Mouse (Mus musculus) midbrain, embryonic 12.5 days (tissue): ENCODE results near the gene Pik3ap1. TPM values are rescaled to one million over a fixed set of nuclear protein-coding genes. Genes with fewer than 3 reads are reported as not detected.

Experiments
- ATAC-seq: fragments of 200-750 bp; cut with Nextera tagmentation; 2 replicates; pipeline ENCODE4 v1.8.0; 2017; ENCODE audit warnings: low read depth, moderate TSS enrichment, moderate library complexity; ENCODE audit not compliant: low FRiP score
- H3K27ac ChIP-seq: fragments of 300-500 bp; sonication (generic); replicated peaks from 2 replicates; pipeline ENCODE4 v1.5.1; 2016; ENCODE audit warnings: mild to moderate bottlenecking
- H3K27me3 ChIP-seq: fragments of 300-500 bp; sonication (generic); 2 replicates; pipeline ENCODE4 v1.6.1; 2016; ENCODE audit warnings: mild to moderate bottlenecking
- H3K36me3 ChIP-seq: fragments of 300-500 bp; sonication (generic); 2 replicates; pipeline ENCODE4 v1.6.1; 2016
- H3K4me1 ChIP-seq: fragments of 300-500 bp; sonication (generic); 2 replicates; pipeline ENCODE4 v1.6.1; 2016
- H3K4me2 ChIP-seq: fragments of 300-500 bp; sonication (generic); replicated peaks from 2 replicates; pipeline ENCODE4 v1.6.1; 2016; ENCODE audit warnings: mild to moderate bottlenecking, moderate library complexity
- H3K4me3 ChIP-seq: fragments of 300-500 bp; sonication (generic); 2 replicates; pipeline ENCODE4 v1.5.1; 2016; ENCODE audit warnings: mild to moderate bottlenecking
- H3K9ac ChIP-seq: fragments of 300-500 bp; sonication (generic); replicated peaks from 2 replicates; pipeline ENCODE4 v1.6.1; 2016; ENCODE audit warnings: mild to moderate bottlenecking, moderate library complexity
- H3K9me3 ChIP-seq: fragments of 300-500 bp; sonication (generic); 2 replicates; pipeline ENCODE4 v1.6.1; 2016; ENCODE audit warnings: mild to moderate bottlenecking
- WGBS: fragments of 180-500 bp; shearing (Covaris S2); methylation state at CpG from one replicate; pipeline ENCODE4 v1.1.7; 2016; 5-methylcytosine and 5-hydroxymethylcytosine counted together
- polyA plus RNA-seq: library from polyadenylated mRNA; unstranded; fragments of >200 nt; fragmentation: Nextera tagmentation; extraction: Ambion mirVana; gene quantifications from 2 replicates; pipeline ENCODE4 v1.2.1, GENCODE M21; 2016

The Pik3ap1 gene
- polyA plus RNA-seq, 1 experiment from 2014 or later, result 5.6 TPM

DNA sequence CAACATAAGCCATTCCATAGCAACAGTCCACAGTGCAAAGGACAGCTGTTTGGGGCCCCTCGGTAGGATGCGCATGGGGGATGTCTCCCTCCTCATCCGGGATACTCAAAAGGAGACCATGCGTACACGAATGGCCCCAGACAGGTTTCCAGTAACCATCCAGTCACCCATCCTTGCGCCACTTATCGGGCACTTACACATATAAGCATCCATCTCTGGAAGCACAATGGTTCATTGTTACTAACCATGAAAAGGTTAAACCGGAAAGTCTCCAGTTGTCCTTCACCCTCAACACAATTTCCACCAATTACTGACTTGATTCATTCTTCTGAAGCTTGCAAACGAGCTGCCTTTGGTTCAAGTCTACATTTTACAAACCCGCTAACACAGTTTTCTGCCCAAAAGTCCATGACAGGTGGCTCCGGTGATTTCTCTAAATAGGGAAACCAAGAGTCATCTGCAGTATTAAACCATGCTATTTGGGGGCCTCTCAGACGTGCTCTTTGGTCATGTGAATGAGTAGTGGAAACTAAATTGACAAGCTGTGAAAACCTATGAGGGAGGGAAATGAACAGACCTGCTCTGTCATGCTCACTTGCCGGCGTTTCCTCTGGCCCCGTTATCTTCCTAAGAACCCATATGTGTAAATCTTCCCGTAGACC, 18.6 kb downstream of the Pik3ap1 start:
- ATAC-seq, result no peak
- H3K4me2 ChIP-seq, result no peak overlapping the region
- H3K4me1 ChIP-seq, result no peaks in the 10 kb centered on the region
- 91% methylated on average over 16 of the region's 16 CpGs for WGBS
- no peaks in the 10 kb centered on the region for H3K27me3 ChIP-seq
- H3K9ac ChIP-seq, result no peak overlapping the region
- H3K9me3 ChIP-seq, result no peaks in the 10 kb centered on the region
- H3K4me3 ChIP-seq, result no peak overlapping the region
- H3K36me3 ChIP-seq, result no peaks in the 10 kb centered on the region
- no peak overlapping the region for H3K27ac ChIP-seq

DNA sequence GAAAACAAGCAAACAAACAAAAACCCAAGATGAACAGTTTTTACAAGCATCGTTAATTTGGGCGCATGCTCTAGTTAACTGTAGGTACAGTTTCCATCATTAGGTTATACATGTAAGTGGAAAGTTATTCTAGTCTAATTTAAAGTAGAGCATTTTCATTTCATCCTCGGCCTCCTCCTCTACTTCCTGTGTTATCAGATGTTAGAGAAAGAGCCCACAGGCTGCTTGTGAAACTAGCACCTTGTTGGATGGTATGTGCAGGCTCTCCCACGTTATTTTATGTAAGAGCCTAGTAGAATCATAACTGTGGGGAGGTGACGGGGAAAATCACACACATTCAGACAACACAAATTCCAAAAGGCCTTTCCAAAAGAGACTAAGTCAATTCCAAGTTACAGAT, 19.3 kb downstream of the Pik3ap1 start:
- Histone ChIP-seq H3K9me3 (no peaks in the 10 kb centered on the region), H3K27ac (no peak overlapping the region), H3K4me2 (no peak overlapping the region), H3K4me3 (no peak overlapping the region), H3K4me1 (no peaks in the 10 kb centered on the region), H3K27me3 (no peaks in the 10 kb centered on the region), H3K36me3 (no peaks in the 10 kb centered on the region), H3K9ac (no peak overlapping the region)
- WGBS, result 87% methylated on average over 5 of the region's 5 CpGs
- ATAC-seq, result no peak

DNA sequence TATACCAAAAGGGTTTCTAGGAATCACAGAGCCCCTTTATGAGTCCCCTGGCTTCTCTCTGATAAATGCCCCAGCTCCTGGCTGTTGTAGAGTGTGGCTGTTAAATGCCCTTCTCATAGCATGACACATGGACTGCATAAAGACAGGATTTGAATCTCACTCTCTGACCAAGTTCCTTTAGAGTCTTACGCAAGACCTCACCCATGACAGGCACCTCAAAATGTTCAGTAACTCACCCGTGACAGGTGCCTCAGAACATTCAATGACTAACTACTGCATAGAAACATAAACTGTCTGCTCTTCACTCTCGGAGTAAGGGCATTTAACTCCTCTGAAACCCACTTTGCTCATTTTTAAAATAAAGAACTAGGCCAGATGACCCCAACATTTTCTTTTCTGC, 20.4 kb downstream of the Pik3ap1 start:
- ATAC-seq, result no peak
- H3K4me2 ChIP-seq, result no peak overlapping the region
- H3K36me3 ChIP-seq, result no peaks in the 10 kb centered on the region
- H3K4me3 ChIP-seq, result no peak overlapping the region
- H3K4me1 ChIP-seq, result no peaks in the 10 kb centered on the region
- H3K9ac ChIP-seq, result no peak overlapping the region
- H3K27me3 ChIP-seq, result no peaks in the 10 kb centered on the region
- WGBS, result 91% methylated on average over 3 of the region's 3 CpGs
- H3K9me3 ChIP-seq, result no peaks in the 10 kb centered on the region
- no peak overlapping the region for H3K27ac ChIP-seq

DNA sequence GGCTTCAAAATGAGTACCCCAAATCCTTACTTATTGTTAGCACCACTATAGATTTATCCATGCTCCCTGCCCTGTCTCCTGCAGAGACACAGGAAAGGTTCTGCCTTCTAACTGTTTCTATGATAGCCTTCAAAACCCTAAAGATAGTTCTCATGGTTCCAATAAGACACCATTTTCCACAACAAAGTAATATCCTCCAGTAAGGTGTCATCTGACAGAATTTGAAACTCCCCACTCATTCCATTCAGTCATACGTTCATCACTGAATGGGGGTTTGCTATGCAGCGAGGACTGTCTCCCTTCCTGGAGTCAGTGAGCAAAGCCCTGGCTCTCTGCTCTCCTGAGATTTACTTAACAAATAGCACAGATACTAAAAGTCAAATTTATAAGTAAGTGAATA, 21.9 kb downstream of the Pik3ap1 start:
- no peaks in the 10 kb centered on the region for H3K9me3 ChIP-seq
- WGBS, result 84% methylated on average over 2 of the region's 2 CpGs
- no peaks in the 10 kb centered on the region for H3K27me3 ChIP-seq
- H3K36me3 ChIP-seq, result no peaks in the 10 kb centered on the region
- H3K4me2 ChIP-seq, result no peak overlapping the region
- no peak overlapping the region for H3K4me3 ChIP-seq
- no peak overlapping the region for H3K9ac ChIP-seq
- no peak overlapping the region for H3K27ac ChIP-seq
- no peaks in the 10 kb centered on the region for H3K4me1 ChIP-seq
- no peak for ATAC-seq

DNA sequence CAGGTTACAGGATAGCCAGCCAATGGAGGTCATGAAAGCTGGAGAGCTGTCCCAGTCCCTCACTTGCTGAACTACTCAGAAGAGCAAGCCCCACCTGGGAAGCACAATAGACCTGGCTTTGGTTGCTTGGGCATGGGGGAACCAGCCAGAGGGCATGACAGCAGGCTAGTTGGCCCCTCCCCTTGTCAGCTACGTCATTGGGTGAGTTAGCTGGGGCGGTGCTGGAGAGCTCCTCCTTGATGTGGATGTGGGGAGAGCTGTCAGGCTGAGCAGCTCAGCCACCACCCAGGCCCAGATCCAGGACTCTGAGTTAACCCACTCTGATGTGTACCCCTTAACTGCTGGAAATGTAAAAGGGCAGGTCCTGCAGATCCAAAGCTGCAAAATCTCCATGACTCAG, 24.4 kb downstream of the Pik3ap1 start:
- Histone ChIP-seq H3K4me3 (no peak overlapping the region), H3K27ac (no peak overlapping the region), H3K4me1 (no peaks in the 10 kb centered on the region), H3K27me3 (no peaks in the 10 kb centered on the region), H3K9me3 (no peaks in the 10 kb centered on the region), H3K9ac (no peak overlapping the region), H3K36me3 (no peaks in the 10 kb centered on the region), H3K4me2 (no peak overlapping the region)
- WGBS, result 3% methylated on average over 2 of the region's 2 CpGs
- no peak for ATAC-seq

DNA sequence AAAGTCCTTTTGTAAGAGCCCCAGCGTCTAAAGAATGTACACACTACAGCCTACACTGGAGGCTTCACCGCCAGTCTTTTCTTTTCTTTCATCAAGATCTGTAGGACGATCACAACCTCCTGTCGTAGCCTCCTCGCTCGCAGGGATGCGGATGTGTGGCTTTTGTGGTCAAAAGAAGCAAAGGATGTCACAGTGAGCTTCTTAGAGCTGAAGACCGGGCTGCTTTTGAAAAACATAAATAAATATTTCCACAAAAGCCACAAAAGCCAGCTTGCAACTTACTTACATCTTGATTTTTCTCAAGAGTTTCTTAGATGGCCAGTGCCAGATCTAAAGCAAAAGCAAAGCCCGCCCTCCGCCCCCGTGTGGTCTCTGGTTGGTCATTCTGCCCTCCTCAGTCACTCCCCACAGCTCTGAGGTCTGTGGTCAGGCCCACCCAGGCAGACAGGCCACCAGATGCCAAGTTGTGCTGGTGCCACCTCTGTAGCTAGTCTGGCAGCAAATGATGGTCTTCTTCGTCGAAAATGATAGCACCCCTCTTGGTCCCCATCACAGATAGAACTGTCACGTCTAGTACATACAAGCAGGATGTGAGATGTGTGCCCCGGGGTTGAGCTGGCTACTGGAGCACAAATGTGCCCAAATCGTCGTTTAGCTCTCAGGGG, 30.5 kb downstream of the Pik3ap1 start:
- Histone ChIP-seq H3K9me3 (no peaks in the 10 kb centered on the region), H3K4me1 (no peaks in the 10 kb centered on the region), H3K4me3 (no peak overlapping the region), H3K36me3 (no peaks in the 10 kb centered on the region), H3K4me2 (no peak overlapping the region), H3K27me3 (no peaks in the 10 kb centered on the region), H3K9ac (no peak overlapping the region), H3K27ac (no peak overlapping the region)
- no peak for ATAC-seq
- 83% methylated on average over 17 of the region's 17 CpGs for WGBS

DNA sequence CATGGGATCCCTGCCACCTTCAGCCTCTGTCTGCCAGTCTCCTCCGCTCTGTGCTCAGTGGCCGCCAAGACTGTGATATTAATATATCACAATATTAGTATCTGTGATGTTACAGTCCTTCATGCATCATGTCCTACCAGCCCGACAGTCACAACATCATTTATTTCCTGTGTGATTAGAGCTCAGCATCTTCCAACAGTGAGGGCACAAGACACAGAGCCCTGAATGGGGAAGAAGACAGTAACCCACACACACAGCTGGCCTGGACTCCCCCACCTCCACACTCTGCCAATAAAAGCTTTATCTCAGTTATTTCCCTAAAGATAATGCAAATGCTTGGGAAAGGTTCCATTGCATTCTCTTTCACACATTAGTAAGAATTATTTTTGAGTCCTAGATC, 35.3 kb downstream of the Pik3ap1 start:
- no peak overlapping the region for H3K9ac ChIP-seq
- H3K27ac ChIP-seq, result no peak overlapping the region
- peaks cover 15% of the 10 kb centered on the region; the same call in 1 of the 2 replicates for H3K4me1 ChIP-seq
- 89% methylated on average over 3 of the region's 3 CpGs for WGBS
- H3K4me3 ChIP-seq, result no peak overlapping the region
- H3K4me2 ChIP-seq, result no peak overlapping the region
- no peaks in the 10 kb centered on the region for H3K36me3 ChIP-seq
- no peaks in the 10 kb centered on the region for H3K9me3 ChIP-seq
- no peaks in the 10 kb centered on the region for H3K27me3 ChIP-seq
- ATAC-seq, result no peak

DNA sequence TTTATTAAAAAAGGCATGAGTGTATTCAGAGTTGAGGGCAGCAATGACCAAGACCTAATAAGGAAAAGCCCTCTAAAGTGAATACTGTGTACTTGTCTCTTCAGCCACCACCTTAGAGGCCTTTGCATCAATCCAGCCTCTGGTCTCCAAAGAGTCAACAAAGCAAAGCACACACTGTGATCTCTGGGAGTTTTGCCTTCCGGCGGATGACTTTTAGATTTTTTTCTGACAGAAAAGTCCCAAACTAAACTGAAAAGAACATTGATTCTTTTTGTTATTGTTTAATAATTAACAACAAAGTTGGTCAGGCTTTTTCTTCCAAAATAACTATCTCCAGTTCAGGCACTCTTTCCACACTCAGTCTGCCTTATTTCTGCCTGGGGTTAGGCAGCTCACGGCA, 36.7 kb downstream of the Pik3ap1 start:
- Histone ChIP-seq H3K36me3 (no peaks in the 10 kb centered on the region), H3K9me3 (no peaks in the 10 kb centered on the region), H3K9ac (no peak overlapping the region), H3K27me3 (peaks cover 1% of the 10 kb centered on the region; the same call in 1 of the 2 replicates), H3K27ac (no peak overlapping the region), H3K4me1 (peaks cover 15% of the 10 kb centered on the region; the same call in 1 of the 2 replicates), H3K4me2 (no peak overlapping the region), H3K4me3 (no peak overlapping the region)
- 89% methylated on average over 3 of the region's 3 CpGs for WGBS
- no peak for ATAC-seq

DNA sequence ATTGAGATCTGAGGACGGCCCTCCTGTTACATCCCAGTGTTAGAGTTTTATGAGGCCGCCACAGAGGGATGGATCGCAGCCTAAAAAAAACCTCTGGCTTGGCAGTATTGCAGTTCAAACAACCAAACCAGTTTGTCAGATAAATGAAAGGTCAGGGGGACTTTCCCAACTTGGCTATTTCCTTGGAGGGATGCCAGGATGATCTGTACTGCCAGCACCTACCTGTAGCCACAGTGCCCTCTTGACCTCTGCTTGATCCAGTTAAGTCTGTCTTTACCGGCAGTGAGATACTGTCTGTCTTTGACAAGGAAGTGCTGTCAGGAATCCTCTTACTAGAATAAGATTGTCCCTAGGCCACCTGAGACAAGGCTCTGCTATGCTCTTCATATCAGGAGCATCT, 37.6 kb downstream of the Pik3ap1 start:
- H3K4me3 ChIP-seq, result no peak overlapping the region
- no peak overlapping the region for H3K27ac ChIP-seq
- H3K9me3 ChIP-seq, result no peaks in the 10 kb centered on the region
- no peaks in the 10 kb centered on the region for H3K36me3 ChIP-seq
- peaks cover 15% of the 10 kb centered on the region; the same call in 1 of the 2 replicates for H3K4me1 ChIP-seq
- ATAC-seq, result no peak
- 86% methylated on average over 4 of the region's 4 CpGs for WGBS
- H3K4me2 ChIP-seq, result no peak overlapping the region
- H3K9ac ChIP-seq, result no peak overlapping the region
- peaks cover 4% of the 10 kb centered on the region; the same call in 1 of the 2 replicates for H3K27me3 ChIP-seq

DNA sequence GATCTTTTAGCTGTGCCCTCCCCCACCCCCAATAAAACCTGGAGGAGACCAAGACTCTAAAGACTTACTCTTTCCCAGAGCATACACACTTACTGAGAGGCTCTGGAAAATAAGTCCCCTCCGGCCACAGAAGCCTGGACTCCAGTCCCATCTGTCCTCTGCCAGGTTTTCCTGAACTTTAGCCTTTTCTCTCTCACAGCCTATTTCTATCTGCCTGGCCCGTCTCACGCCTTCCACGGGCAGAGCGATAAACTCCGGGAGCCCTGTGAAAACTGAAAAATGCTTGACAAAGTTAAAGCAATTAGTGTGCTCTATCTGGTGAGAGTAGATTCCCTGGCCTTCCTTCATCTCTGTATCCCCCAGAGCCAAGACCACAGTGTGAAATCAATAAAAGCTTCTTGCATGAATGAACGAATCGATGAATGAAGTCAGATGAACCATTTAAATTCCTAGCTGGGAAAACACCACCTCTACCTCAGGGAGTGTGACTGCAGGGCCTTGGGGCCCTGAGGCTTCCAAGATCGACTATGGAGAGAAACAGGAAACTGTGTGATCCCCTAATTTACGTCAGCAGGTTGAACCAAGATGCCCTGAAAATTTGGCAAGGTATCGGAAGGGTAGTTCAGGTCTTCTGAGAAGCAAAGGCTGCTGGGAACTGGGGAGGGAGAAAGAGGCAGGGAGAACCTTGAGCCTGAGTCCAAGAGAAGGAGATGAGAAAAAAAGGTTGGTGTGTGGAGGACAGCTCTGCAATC, 38.6 kb downstream of the Pik3ap1 start:
- Histone ChIP-seq H3K27me3 (peaks cover 4% of the 10 kb centered on the region; the same call in 1 of the 2 replicates), H3K9ac (no peak overlapping the region), H3K4me3 (no peak overlapping the region), H3K9me3 (no peaks in the 10 kb centered on the region), H3K4me2 (no peak overlapping the region), H3K36me3 (no peaks in the 10 kb centered on the region), H3K4me1 (peaks cover 15% of the 10 kb centered on the region; the same call in 1 of the 2 replicates), H3K27ac (no peak overlapping the region)
- WGBS, result 59% methylated on average over 11 of the region's 11 CpGs
- ATAC-seq, result no peak

DNA sequence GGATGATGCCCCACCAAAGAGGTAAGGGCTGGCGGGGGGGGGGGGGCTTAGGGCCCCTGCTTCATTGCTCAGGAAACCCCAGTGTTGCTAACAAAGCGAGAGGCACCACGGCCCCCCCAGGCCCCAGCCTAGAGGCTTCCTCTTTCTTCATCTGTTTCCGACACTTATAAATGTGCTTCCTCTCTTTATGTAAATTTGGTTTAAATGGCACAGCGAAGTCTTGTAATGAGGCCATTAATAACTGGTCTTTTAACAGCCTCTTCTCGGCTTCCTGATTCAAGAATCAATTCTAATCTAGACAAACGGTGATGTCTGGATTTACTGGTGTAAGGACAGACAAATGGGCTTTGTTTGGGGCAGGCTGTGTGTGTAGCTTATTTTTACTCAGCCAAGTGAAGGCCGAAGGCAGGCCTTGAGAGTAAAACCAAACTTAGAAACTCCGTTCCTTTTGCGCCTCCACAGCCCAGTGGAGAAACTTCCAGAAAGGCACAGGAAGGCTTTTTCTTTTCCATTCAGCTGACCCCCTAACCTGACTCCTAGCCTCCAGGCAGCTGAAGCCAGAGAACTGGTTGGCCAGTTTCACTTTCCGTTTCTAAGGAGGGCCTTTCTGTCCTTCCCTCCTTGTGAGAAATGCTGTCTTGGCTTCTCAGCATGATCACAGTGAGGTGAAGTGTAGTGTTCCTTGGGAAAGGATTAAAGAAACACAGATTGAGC, 39.7 kb downstream of the Pik3ap1 start:
- no peak for ATAC-seq
- WGBS, result 75% methylated on average over 11 of the region's 11 CpGs
- Histone ChIP-seq H3K27ac (no peak overlapping the region), H3K4me2 (no peak overlapping the region), H3K9me3 (no peaks in the 10 kb centered on the region), H3K27me3 (peaks cover 4% of the 10 kb centered on the region; the same call in 1 of the 2 replicates), H3K36me3 (no peaks in the 10 kb centered on the region), H3K4me3 (no peak overlapping the region), H3K4me1 (peaks cover 15% of the 10 kb centered on the region; the same call in 1 of the 2 replicates), H3K9ac (no peak overlapping the region)

DNA sequence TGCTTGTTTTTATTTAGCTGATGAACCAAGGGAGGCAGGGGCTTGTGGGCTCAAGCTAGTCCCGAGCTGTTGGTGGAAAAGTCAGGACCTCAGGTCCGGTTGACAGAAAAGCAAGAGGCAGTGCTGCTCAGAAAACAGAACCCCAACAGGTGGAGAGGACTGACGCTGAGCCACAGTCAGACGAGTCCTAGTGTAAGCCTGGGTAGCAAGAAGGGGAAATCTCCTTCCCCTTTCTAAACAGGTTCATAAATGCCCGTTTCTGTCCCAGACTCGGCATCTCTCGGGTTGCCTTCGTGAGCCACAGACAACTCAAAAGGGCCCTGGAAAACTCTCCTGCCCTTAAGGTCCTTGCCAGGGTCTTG, 40.3 kb downstream of the Pik3ap1 start:
- WGBS, result 90% methylated on average over 8 of the region's 8 CpGs
- H3K27me3 ChIP-seq, result peaks cover 4% of the 10 kb centered on the region; the same call in 1 of the 2 replicates
- H3K4me2 ChIP-seq, result no peak overlapping the region
- no peaks in the 10 kb centered on the region for H3K9me3 ChIP-seq
- H3K9ac ChIP-seq, result no peak overlapping the region
- peaks cover 15% of the 10 kb centered on the region; the same call in 1 of the 2 replicates for H3K4me1 ChIP-seq
- H3K4me3 ChIP-seq, result no peak overlapping the region
- no peak for ATAC-seq
- no peaks in the 10 kb centered on the region for H3K36me3 ChIP-seq
- H3K27ac ChIP-seq, result no peak overlapping the region
